Mouse (Mus musculus) thymus, postnatal 4 days (tissue): Measurements from ENCODE around the gene Zfp763.
A peak's percentile ranks its signal among the peaks of the same experiment; 100 is the strongest.
"Not testable (repeated sequence)": the region's sequence is repeated elsewhere in the genome, so short reads cannot be mapped to it uniquely, and the experiment has no call there.

ENCODE experiments used
- DNase-seq: peaks from one replicate; pipeline ENCODE4 v3.0.0; 2021

Gene Zfp763

DNA sequence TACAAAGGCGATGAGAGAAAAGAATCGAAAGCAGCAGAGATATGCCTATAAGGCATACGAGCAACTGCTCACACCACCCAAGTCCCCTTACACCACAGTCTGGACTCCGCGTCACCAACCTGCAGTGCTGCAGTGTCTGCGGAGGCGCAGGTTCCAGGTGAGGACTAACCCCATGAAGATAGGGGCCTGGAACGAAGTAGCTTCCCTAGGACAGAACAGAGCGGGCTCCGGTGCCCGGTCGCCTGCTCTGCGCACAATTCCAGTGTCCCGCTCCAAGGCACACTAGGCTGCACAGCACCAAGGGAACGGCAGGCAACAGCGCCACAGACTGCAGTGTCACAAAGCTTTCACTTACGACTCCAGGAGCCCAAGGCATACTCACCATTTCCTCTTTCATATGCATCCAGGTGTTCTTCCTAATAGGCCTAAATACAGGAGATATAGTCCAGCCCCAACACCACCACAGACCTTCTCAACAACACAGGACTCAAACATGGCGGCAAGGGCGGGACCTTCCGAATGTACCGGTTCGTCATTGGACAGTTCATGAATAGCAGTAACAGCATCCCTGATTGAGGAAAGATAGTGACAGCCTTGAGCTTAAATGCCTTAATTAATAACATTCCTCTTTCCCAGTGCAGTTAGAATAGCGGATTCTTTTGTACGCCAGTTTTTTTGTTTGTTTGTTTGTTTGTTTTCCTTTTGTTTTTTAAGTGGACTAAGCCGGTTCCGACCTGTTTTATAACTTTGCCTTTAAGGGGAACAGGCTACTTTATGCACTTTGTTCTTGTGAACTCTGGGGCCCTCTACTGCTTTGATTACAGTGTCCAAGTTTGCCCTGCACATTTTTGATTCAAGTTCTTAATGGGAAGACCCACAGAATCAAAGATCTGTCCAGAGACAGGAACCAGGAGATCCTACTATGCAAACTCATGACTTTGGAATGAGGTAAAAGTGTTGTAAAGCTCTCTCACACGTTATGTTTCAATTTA lies at the start of gene Zfp763:
Gene Zfp763 (minus strand): TSS at position 503 of the 992 bp plus-strand sequence.
- peak; percentile 78 for DNase-seq

DNA sequence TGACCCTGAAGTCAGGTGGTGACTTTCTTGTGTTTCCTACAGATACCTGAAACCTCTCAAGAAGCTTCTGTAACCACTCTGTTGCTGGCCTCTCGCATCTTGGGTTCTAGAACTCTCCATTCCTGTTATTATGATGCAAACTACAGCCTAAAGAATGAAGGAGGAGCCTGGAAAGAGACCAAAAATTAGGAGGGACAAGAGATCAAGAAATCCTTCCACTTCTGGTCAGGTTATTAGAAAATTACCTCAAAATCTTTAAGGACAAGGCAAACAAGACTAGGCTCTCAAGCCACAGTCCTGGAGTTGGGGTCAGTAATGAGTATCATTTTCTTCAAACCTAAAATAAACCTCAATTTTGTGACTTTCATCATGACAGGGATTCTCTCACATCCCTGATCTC lies 34.8 kb upstream of the Zfp763 start, which contains the start of gene 4921501E09Rik:
Gene 4921501E09Rik (minus strand): TSS at position 101 of the 400 bp plus-strand sequence.
- no peak for DNase-seq

DNA sequence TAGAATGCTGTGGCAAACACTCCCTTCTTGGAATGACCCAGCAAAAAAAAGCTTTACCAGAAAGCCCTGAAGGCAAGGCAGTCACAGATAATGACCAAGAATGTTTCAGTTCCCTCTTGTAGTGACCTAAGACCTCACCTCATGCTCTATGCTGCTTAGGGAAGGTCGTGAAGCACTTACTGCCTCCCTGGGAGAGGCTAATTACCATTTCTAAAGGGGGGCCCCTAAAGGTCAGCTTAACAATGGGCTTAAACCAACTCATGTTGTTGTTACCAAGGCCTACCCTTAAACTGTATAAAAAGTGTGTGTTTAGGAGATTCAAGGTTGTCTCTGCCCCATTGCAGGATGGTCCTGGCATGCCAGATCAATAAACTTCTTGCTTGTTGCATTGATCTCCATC lies 29.8 kb upstream of the Zfp763 start:
- DNase-seq, result no peak

DNA sequence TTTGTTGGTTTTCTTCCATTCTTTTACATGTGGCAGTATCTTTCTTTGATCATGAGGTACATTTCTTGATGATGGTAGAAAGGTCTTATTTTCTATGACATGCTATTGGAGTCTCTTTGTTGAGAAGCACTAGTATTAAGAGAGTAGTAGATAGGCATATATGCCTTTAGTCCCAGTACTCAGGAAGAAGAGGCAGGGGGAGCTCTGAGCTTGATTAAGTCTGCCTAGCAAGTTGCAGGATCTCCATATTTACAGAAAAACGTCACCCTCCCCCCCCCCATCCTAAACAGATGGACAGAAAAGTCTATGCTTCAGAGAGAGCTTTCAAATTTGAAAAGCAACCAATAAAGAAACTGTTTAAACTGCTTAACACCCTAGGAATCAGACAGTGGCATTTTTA lies 25.6 kb upstream of the Zfp763 start:
- no peak for DNase-seq

DNA sequence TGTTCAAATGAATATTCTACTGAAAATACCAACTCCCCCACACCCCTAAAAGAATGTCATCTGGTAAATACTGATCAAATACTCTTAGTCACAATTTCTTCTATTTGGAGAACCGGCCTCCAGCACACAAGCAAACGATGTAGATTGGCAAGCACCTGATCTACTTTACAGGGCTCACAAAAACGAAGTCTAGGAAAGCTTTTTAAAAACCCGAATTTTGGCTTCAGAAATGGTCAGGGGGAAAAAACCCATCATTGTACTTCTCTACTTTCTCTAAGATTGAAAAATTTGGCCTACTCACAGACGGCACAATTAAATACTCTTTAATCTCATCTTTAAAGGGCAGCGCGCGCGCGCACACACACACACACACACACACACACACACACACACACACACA lies 826 bp downstream of the Zfp763 start:
- DNase-seq, result peak; percentile 19

DNA sequence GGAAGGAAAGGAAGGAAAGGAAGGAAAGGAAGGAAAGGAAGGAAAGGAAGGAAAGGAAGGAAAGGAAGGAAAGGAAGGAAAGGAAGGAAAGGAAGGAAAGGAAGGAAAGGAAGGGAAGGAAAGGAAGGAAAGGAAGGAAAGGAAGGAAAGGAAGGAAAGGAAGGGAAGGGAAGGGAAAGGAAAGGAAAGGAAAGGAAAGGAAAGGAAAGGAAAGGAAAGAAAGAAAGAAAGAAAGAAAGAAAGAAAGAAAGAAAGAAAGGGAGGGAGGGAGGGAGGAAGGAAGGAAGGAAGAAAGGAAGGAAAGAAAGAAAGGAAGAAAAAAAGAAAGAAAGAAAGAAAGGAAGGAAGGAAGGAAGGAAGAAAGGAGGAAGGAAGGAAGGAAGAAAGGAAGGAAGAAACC lies 12.8 kb downstream of the Zfp763 start:
- not testable (repeated sequence) for DNase-seq

DNA sequence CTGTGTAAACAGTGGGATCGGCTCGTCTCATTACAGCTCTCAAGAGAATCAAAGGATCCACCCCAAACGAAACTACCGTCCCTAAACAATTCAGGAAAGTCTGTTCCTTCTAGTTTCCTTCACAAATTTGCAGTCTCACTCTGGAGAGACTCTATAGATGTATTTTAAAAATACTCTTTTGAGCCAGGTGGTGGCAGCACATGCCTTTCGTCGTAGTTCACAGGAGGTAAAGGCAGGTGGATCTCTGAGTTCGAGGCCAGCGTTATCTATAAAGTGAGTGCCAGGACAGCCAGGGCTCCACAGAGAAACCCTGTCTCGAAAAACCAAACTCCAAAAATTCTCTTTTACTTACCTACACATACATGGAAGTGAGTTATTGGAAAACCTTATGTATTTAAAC lies 24.9 kb downstream of the Zfp763 start:
- peak; percentile 57 for DNase-seq

DNA sequence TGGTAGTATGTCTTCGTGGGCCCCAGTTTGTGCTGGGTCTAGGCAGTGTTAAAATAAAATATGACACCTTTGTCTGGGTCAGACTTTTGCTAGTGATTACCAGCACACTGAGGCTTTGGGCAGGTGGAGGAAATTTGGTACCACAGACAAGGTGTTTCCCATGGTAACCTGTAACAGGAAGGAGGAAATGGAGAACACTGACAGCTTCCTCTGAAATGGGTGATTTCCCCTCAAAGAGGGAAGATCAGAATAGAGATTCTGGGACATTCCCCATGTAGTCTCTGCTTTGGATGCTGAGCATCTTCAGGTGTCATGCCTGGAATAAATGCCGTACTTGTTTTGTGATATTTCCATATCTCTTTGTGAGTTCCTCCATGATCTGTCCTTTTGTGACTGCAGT lies 34.7 kb downstream of the Zfp763 start:
- no peak for DNase-seq

DNA sequence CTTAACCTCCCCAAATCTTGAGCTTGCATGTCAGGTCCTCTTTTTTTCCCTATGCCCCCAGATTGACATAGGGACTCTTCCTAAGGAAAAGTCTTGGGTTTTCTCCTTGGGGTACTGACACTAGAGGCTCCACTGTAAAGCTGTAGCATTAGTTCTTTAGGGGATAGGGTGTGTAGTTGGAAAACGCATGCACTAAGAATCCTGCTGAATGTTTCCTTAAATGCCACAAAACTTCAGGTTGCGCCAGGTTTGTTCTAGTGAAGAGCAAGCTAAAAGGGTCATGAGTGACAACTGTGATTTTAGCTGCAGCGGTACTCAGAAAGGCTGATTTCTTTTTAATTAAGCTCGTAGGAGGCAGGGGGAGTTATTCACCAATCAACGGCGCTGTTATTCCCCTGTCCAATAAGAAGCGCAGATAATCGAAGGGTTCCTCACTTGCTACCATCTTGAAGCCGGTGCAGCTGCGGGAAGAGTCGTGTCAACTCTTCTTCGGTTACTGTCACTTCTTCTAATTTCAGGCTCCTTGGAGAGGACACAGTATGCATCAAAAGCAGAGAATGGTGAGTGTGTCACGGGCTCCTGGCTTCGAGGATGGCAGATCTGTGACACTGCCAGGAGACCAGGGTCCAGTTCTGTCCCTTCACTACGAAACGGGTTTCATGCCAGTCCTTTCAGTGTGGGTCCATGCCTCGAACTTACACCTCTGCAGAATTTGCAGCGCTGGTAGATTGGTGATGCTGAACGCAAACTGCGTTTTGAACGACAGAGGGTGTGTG lies 40.3 kb downstream of the Zfp763 start, which contains the start of gene Zfp952:
Gene Zfp952 (plus strand): TSS at position 431 of the 776 bp plus-strand sequence.
- peak; percentile 78 for DNase-seq

DNA sequence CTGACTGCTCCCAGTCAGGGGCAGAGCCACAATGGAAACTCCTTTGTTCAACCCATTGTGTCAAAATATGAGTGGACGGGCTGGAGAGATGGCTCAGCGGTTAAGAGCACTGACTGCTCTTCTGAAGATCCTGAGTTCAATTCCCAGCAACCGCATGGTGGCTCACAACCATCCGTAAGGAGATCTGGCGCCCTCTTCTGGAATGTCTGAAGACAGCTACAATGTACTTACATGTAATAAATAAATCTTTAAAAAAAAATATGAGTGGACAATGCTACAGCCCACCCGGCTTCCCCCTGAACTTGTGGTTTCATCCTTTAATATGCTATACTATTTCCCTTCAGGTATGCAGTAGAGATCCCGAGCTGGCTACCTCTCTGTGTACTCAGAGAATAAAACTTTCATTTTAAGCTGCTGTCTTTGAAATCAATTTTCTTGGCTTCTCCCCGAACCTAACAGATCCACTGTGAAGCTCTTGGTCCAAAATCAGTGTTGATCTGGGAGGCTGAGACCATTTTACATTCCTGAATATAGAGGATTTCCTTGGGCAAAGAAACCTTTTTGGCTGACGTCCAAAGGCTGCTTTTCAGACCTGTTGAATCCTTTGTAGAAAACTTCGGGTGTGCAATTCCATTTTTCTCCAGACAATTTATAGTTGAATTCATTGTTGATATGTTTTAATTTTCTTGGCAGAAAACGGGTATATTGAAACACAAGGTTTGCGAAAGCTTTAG lies 41.1 kb downstream of the Zfp763 start:
- DNase-seq, result peak; percentile 51

DNA sequence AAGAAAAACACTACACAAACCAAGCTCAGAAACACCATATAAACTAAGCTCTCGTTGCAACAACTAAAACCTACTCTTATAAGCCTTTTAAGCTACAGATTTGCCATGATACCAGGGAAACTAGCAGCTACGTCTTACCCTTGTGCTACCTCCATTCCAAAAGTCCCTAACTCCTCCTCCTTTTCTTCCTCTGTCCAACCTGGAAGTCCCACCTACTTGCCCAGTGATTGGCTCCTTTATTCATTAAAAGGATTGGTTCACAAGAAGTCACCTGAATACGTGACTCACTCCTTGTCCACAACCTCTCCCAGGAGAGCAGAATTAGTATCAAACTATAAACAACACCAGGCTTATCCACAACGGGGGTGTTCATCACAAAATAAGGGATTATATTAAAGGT lies 46.9 kb downstream of the Zfp763 start:
- DNase-seq, result no peak

DNA sequence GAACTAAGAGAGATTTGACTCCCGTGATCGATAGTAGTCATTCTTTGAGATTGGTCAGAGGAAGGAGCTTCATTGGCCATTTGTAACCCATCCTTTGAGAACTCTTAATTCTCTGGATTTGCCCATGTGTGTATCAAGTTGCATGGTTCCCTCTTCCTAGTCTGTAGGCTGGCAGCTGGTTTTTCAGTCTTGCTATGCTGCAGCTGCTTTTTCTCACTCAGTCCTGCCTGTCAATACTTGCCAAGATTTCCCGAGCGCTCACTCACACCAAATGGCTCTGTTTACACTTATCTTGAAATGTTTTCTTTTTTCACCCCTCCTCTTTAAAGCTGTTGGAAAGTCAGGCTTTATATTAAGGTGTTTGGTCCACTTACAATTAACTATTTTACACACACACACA lies 51.8 kb downstream of the Zfp763 start:
- DNase-seq, result no peak
